Mouse (Mus musculus): Measurements from ENCODE around the gene Bag1. TPM values are rescaled to one million over a fixed set of nuclear protein-coding genes. Genes with fewer than 3 reads are reported as not detected.

The Bag1 gene
- polyA plus RNA-seq, 1 experiment from 2014 or later, result 145 TPM

GRCm38 (mm10) chr4:40970592-40970841, 22.4 kb upstream of the Bag1 start:
- Histone ChIP-seq H3K27ac (peak overlapping the region; percentile 91), H3K4me3 (replicated peaks) (peak overlapping the region; percentile 97), H3K27me3 (no peaks in the 10 kb centered on the region), H3K9me3 (replicated peaks) (no peaks in the 10 kb centered on the region), H3K4me2 (peak overlapping the region; percentile 85), H3K9ac (peak overlapping the region; percentile 91), H3K4me1 (replicated peaks) (peaks cover 47% of the 10 kb centered on the region), H3K36me3 (peaks cover 36% of the 10 kb centered on the region)
- DNase-seq (no peak), ATAC-seq (ENCODE audit: low read depth) (peak; percentile 38)
- under 1% methylated on average over 16 of the region's 16 CpGs for WGBS (ENCODE audit: insufficient replicate concordance)

GRCm38 (mm10) chr4:40969781-40970591, 21.9 kb upstream of the Bag1 start:
- peak overlapping the region; percentile 91 for H3K9ac ChIP-seq
- no peak; the same call in 1 of the 2 replicates for ATAC-seq (ENCODE audit: low read depth)
- H3K27ac ChIP-seq, result peak overlapping the region; percentile 91
- peaks cover 33% of the 10 kb centered on the region for H3K36me3 ChIP-seq
- no peaks in the 10 kb centered on the region for H3K9me3 ChIP-seq (replicated peaks)
- no peaks in the 10 kb centered on the region for H3K27me3 ChIP-seq
- H3K4me3 ChIP-seq (replicated peaks), result peak overlapping the region; percentile 97
- H3K4me2 ChIP-seq, result peak overlapping the region; percentile 85
- 15% methylated on average over 10 of the region's 13 CpGs for WGBS (ENCODE audit: insufficient replicate concordance)
- H3K4me1 ChIP-seq (replicated peaks), result peaks cover 43% of the 10 kb centered on the region
- no peak for DNase-seq

- peak overlapping the region; percentile 85; the same call in 1 of the 2 replicates for H3K4me2 ChIP-seq
- DNase-seq (no peak), ATAC-seq (ENCODE audit: low read depth) (no peak)
- H3K9ac ChIP-seq, result no peak overlapping the region
- H3K4me3 ChIP-seq (replicated peaks), result no peak overlapping the region
- WGBS (ENCODE audit: insufficient replicate concordance), result 66% methylated on average over 4 of the region's 4 CpGs
- H3K27me3 ChIP-seq, result no peaks in the 10 kb centered on the region
- H3K4me1 ChIP-seq (replicated peaks), result peaks cover 39% of the 10 kb centered on the region
- H3K9me3 ChIP-seq (replicated peaks), result no peaks in the 10 kb centered on the region
- peaks cover 35% of the 10 kb centered on the region for H3K36me3 ChIP-seq
- H3K27ac ChIP-seq, result peak overlapping the region; percentile 91
Observed at GRCm38 (mm10) chr4:40969161-40969560, 21.1 kb upstream of the Bag1 start.

GRCm38 (mm10) chr4:40963536-40963935, 15.4 kb upstream of the Bag1 start:
- Histone ChIP-seq H3K9me3 (replicated peaks) (no peaks in the 10 kb centered on the region), H3K27me3 (no peaks in the 10 kb centered on the region), H3K36me3 (peaks cover 73% of the 10 kb centered on the region), H3K9ac (no peak overlapping the region), H3K4me1 (replicated peaks) (no peaks in the 10 kb centered on the region), H3K27ac (no peak overlapping the region), H3K4me3 (replicated peaks) (no peak overlapping the region), H3K4me2 (no peak overlapping the region)
- ATAC-seq (ENCODE audit: low read depth) (no peak), DNase-seq (no peak)
- WGBS (ENCODE audit: insufficient replicate concordance), result 81% methylated on average over 3 of the region's 3 CpGs

GRCm38 (mm10) chr4:40955942-40956341, 7.8 kb upstream of the Bag1 start:
- DNase-seq (no peak), ATAC-seq (ENCODE audit: low read depth) (peak; percentile 48; the same call in 1 of the 2 replicates)
- Histone ChIP-seq H3K27ac (no peak overlapping the region), H3K9me3 (replicated peaks) (no peaks in the 10 kb centered on the region), H3K4me1 (replicated peaks) (peaks cover 9% of the 10 kb centered on the region; the same call in 1 of the 2 replicates), H3K9ac (no peak overlapping the region), H3K36me3 (peaks cover 82% of the 10 kb centered on the region), H3K4me2 (no peak overlapping the region), H3K27me3 (no peaks in the 10 kb centered on the region), H3K4me3 (replicated peaks) (no peak overlapping the region)
- WGBS (ENCODE audit: insufficient replicate concordance), result 33% methylated on average over 6 of the region's 6 CpGs

- 46% methylated on average over 1 of the region's 1 CpGs for WGBS (ENCODE audit: insufficient replicate concordance)
- Histone ChIP-seq H3K4me2 (no peak overlapping the region), H3K27ac (no peak overlapping the region), H3K9me3 (replicated peaks) (no peaks in the 10 kb centered on the region), H3K27me3 (no peaks in the 10 kb centered on the region), H3K4me3 (replicated peaks) (no peak overlapping the region), H3K4me1 (replicated peaks) (peaks cover 24% of the 10 kb centered on the region), H3K9ac (no peak overlapping the region), H3K36me3 (peaks cover 69% of the 10 kb centered on the region)
- ATAC-seq (ENCODE audit: low read depth) (0 out of 2 replicates have a peak, but pooled peaks have one; percentile 46), DNase-seq (peak; percentile 32)
Observed at GRCm38 (mm10) chr4:40953521-40953920, 5.4 kb upstream of the Bag1 start.

GRCm38 (mm10) chr4:40947565-40948159, 432 bp downstream of the Bag1 start:
- Histone ChIP-seq H3K4me2 (peak overlapping the region; percentile 85), H3K4me1 (replicated peaks) (peaks cover 51% of the 10 kb centered on the region), H3K9me3 (replicated peaks) (no peaks in the 10 kb centered on the region), H3K27me3 (no peaks in the 10 kb centered on the region), H3K9ac (peak overlapping the region; percentile 96), H3K36me3 (peaks cover 53% of the 10 kb centered on the region), H3K27ac (peak overlapping the region; percentile 94), H3K4me3 (replicated peaks) (peak overlapping the region; percentile 97)
- DNase-seq (no peak), ATAC-seq (ENCODE audit: low read depth) (peak; percentile 28)
- under 1% methylated on average over 40 of the region's 40 CpGs for whole genome bisulfite sequencing (ENCODE audit: insufficient replicate concordance)

GRCm38 (mm10) chr4:40946516-40947121, 1.5 kb downstream of the Bag1 start:
- peaks cover 58% of the 10 kb centered on the region for H3K36me3 ChIP-seq
- H3K27me3 ChIP-seq, result no peaks in the 10 kb centered on the region
- peak overlapping the region; percentile 96 for H3K9ac ChIP-seq
- H3K4me1 ChIP-seq (replicated peaks), result peaks cover 62% of the 10 kb centered on the region
- no peaks in the 10 kb centered on the region for H3K9me3 ChIP-seq (replicated peaks)
- H3K4me2 ChIP-seq, result peak overlapping the region; percentile 85
- WGBS (ENCODE audit: insufficient replicate concordance), result 45% methylated on average over 7 of the region's 7 CpGs
- DNase-seq (no peak), ATAC-seq (ENCODE audit: low read depth) (no peak)
- peak overlapping the region; percentile 97 for H3K4me3 ChIP-seq (replicated peaks)
- H3K27ac ChIP-seq, result peak overlapping the region; percentile 94

GRCm38 (mm10) chr4:40943651-40944050, 4.4 kb downstream of the Bag1 start:
- Histone ChIP-seq H3K9me3 (replicated peaks) (peaks cover 11% of the 10 kb centered on the region), H3K4me2 (no peak overlapping the region), H3K36me3 (peaks cover 74% of the 10 kb centered on the region), H3K27ac (no peak overlapping the region), H3K9ac (no peak overlapping the region), H3K4me3 (replicated peaks) (no peak overlapping the region), H3K27me3 (no peaks in the 10 kb centered on the region), H3K4me1 (replicated peaks) (peaks cover 48% of the 10 kb centered on the region)
- 93% methylated on average over 5 of the region's 5 CpGs for WGBS (ENCODE audit: insufficient replicate concordance)
- DNase-seq (peak; percentile 27), ATAC-seq (ENCODE audit: low read depth) (no peak)

- Histone ChIP-seq H3K36me3 (peaks cover 95% of the 10 kb centered on the region), H3K9me3 (replicated peaks) (peaks cover 11% of the 10 kb centered on the region), H3K27ac (no peak overlapping the region), H3K27me3 (no peaks in the 10 kb centered on the region), H3K4me3 (replicated peaks) (no peak overlapping the region), H3K4me1 (replicated peaks) (peaks cover 33% of the 10 kb centered on the region), H3K9ac (no peak overlapping the region), H3K4me2 (no peak overlapping the region)
- DNase-seq, result no peak
- WGBS (ENCODE audit: insufficient replicate concordance), result 90% methylated on average over 5 of the region's 5 CpGs
- no peak for ATAC-seq (ENCODE audit: low read depth)
Observed at GRCm38 (mm10) chr4:40938793-40939192, 9.3 kb downstream of the Bag1 start.

- WGBS (ENCODE audit: insufficient replicate concordance), result 76% methylated on average over 9 of the region's 9 CpGs
- Histone ChIP-seq H3K4me2 (no peak overlapping the region), H3K9ac (no peak overlapping the region), H3K4me3 (replicated peaks) (no peak overlapping the region), H3K4me1 (replicated peaks) (peaks cover 16% of the 10 kb centered on the region), H3K27me3 (no peaks in the 10 kb centered on the region), H3K27ac (peak overlapping the region; percentile 50; the same call in 1 of the 2 replicates), H3K9me3 (replicated peaks) (peaks cover 11% of the 10 kb centered on the region), H3K36me3 (peaks cover 87% of the 10 kb centered on the region)
- ATAC-seq (ENCODE audit: low read depth), result no peak
- DNase-seq, result no peak
Observed at GRCm38 (mm10) chr4:40936175-40936839, 11.8 kb downstream of the Bag1 start.
